Mouse (Mus musculus) stomach, postnatal 0 days (tissue): ENCODE measurements around the gene Bod1l. TPM values are rescaled to one million over a fixed set of nuclear protein-coding genes. Genes with fewer than 3 reads are reported as not detected.

Source experiments
- ATAC-seq: fragments of 200-750 bp; cut with Nextera tagmentation; 2 replicates; pipeline ENCODE4 v1.8.0; 2017; ENCODE audit not compliant: low FRiP score, low TSS enrichment
- DNase-seq: peaks from one replicate; pipeline ENCODE4 v3.0.0-alpha.2; 2016; ENCODE audit warnings: low spot score
- H3K27ac ChIP-seq: fragments of 300-500 bp; sonication (generic); replicated peaks from 2 replicates; pipeline ENCODE4 v1.5.1; 2014; ENCODE audit warnings: mild to moderate bottlenecking, control low read depth
- H3K27me3 ChIP-seq: fragments of 300-500 bp; sonication (generic); 2 replicates; pipeline ENCODE4 v1.6.1; 2014; ENCODE audit warnings: low read length; ENCODE audit not compliant: control insufficient read depth, insufficient read depth
- H3K36me3 ChIP-seq: fragments of 300-500 bp; sonication (generic); 2 replicates; pipeline ENCODE4 v1.6.1; 2014; ENCODE audit warnings: low read length, mixed read lengths; ENCODE audit not compliant: control insufficient read depth, insufficient read depth
- H3K4me1 ChIP-seq: fragments of 300-500 bp; sonication (generic); replicated peaks from 2 replicates; pipeline ENCODE4 v1.6.1; 2014; ENCODE audit warnings: antibody characterized with exemption; ENCODE audit not compliant: control insufficient read depth, insufficient read depth
- H3K4me2 ChIP-seq: fragments of 300-500 bp; sonication (generic); replicated peaks from 2 replicates; pipeline ENCODE4 v1.6.1; 2014; ENCODE audit warnings: low read depth, mild to moderate bottlenecking, control low read depth, moderate library complexity
- H3K4me3 ChIP-seq: fragments of 300-500 bp; sonication (generic); 2 replicates; pipeline ENCODE4 v1.5.1; 2014; ENCODE audit warnings: low read depth, low read length, control low read depth
- H3K9ac ChIP-seq: fragments of 300-500 bp; sonication (generic); 2 replicates; pipeline ENCODE4 v1.6.1; 2014; ENCODE audit warnings: mild to moderate bottlenecking, low read length, control low read depth, mixed read lengths
- H3K9me3 ChIP-seq: fragments of 300-500 bp; sonication (generic); 2 replicates; pipeline ENCODE4 v1.6.1; 2016; ENCODE audit warnings: low read length; ENCODE audit not compliant: control insufficient read depth
- CTCF ChIP-seq: IDR thresholded peaks from 2 replicates; pipeline ENCODE4 v1.5.1; 2016; ENCODE audit warnings: antibody characterized with exemption, low read depth, mild to moderate bottlenecking, moderate library complexity
- EP300 ChIP-seq: optimal IDR thresholded peaks from 2 replicates; pipeline ENCODE3; 2016; ENCODE audit warnings: antibody characterized with exemption
- WGBS: fragments of 180-500 bp; shearing (Covaris S2); extraction: QIAGEN DNeasy Blood & Tissue Kit; methylation state at CpG from one replicate; pipeline ENCODE4 v1.1.7; 2014; 5-methylcytosine and 5-hydroxymethylcytosine counted together
- polyA plus RNA-seq: library from polyadenylated mRNA; unstranded; fragments of >200 nt; fragmentation: Nextera tagmentation; extraction: Ambion mirVana; gene quantifications from 2 replicates; pipeline ENCODE4 v1.2.1, GENCODE M21; 2015

Bod1l gene
- polyA plus RNA-seq, 1 experiment from 2014 or later: 11.3 TPM

DNA sequence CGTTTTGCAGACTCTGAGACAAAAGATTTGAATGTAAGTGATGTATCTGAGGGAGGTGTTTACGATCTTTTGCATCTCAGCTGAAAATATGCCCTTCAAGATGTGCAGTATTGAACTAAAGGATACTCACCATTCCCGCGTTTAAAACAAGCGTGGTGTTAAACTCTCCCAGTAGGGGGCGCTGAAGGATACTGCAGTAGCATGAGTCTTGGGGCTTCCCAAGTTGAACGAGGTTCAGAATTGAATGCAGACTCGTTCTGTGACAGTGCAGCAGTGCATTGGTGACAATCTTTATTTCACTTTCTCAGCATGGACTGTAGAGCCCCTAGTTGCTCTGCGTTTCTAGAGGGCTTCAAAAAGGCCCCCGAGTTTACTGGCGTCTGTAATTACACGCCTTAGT is 40.4 kb upstream of the Bod1l start:
- WGBS: 22% methylated on average over 12 of the region's 12 CpGs

DNA sequence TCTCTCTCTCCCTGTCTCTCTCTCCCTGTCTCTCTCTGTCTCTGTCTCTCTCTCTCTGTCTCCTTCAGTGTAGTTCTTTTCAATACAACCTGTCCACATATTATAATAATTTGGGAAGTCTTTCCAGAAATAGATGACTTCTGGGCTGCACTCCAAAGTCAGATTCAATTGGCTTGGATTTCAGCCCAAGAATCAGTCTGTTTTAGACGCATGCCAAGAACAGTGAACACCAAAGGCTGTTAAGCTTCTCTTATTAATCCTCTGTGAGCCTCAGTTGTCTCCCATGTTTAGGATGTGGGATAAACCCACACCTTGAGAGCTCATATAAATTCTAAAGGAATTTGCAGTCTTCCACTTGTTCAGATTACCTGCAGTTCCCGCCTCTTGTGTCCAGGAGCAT is 27.0 kb upstream of the Bod1l start:
- H3K27me3 ChIP-seq: no peaks in the 10 kb centered on the region
- WGBS: 46% methylated on average over 2 of the region's 2 CpGs
- no peak overlapping the region for H3K4me3 ChIP-seq
- H3K9me3 ChIP-seq: no peaks in the 10 kb centered on the region
- ATAC-seq (no peak), DNase-seq (no peak)
- no peak overlapping the region for H3K27ac ChIP-seq
- no peaks in the 10 kb centered on the region for H3K36me3 ChIP-seq
- no peak overlapping the region for H3K9ac ChIP-seq
- TF ChIP-seq CTCF (no peak), EP300 (no peak)
- no peak overlapping the region for H3K4me2 ChIP-seq
- no peaks in the 10 kb centered on the region for H3K4me1 ChIP-seq

More for the DNA sequence above, 40.4 kb upstream of the Bod1l start:
- DNase-seq: peak; percentile 46
- ATAC-seq: no peak
- H3K36me3 ChIP-seq: no peaks in the 10 kb centered on the region
- no peak overlapping the region for H3K9ac ChIP-seq
- no peak overlapping the region for H3K4me2 ChIP-seq
- no peak for TF ChIP-seq EP300
- peak; percentile 84 for TF ChIP-seq CTCF
- no peaks in the 10 kb centered on the region for H3K4me1 ChIP-seq
- no peaks in the 10 kb centered on the region for H3K27me3 ChIP-seq
- H3K4me3 ChIP-seq: no peak overlapping the region
- no peak overlapping the region for H3K27ac ChIP-seq
- H3K9me3 ChIP-seq: no peaks in the 10 kb centered on the region

DNA sequence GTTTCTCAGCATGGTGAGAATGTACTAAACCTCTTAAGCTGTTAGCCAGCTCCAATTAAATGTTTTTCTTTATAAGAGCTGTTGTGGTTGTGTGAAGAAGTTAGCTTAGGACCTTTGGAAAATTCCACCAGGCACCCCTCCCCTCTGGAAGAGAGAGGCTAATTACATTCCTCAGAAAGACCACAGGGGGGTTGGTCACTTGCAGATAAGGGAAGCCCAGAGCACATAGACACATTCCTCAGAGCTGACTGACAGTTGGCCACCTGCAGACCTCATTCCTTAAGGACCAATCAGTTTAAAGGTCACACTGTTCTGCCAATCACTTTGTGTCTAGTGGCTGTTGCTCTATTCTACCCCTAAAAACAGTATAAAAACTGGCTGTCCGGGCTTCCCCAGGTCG is 11.7 kb upstream of the Bod1l start:
- TF ChIP-seq CTCF: no peak
- TF ChIP-seq EP300: no peak

DNA sequence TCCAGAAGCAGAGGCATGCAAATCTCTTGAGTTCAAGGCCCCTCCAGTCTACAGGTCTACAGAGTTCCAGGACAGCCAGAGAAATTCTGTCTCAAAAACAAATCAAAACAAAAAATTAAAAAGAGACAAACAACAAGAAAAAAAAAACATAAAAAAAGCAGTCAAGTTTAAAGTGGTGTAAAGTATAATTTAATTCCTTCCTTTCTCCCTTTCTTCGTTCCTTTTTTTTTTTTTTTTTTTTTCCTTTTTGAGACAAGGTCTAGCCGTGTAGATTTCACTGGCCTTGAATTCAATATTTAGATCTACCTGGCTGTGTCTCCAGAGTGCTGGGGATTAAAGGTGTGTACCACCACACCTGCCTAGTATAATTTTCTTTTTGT is 1.4 kb upstream of the Bod1l start:
- ATAC-seq (no peak), DNase-seq (no peak)
- no peak for TF ChIP-seq EP300
- no peak for TF ChIP-seq CTCF
- peak overlapping the region; percentile 97; the same call in 1 of the 2 replicates for H3K4me3 ChIP-seq
- no peaks in the 10 kb centered on the region for H3K9me3 ChIP-seq
- WGBS: 73% methylated on average over 2 of the region's 2 CpGs
- H3K27ac ChIP-seq: no peak overlapping the region
- no peak overlapping the region for H3K9ac ChIP-seq
- no peaks in the 10 kb centered on the region for H3K27me3 ChIP-seq
- H3K4me2 ChIP-seq: peak overlapping the region; percentile 59
- H3K36me3 ChIP-seq: no peaks in the 10 kb centered on the region
- H3K4me1 ChIP-seq: 0 out of 2 replicates have a peak, but pooled peaks cover 3% of the 10 kb centered on the region

More for the DNA sequence above, 11.7 kb upstream of the Bod1l start:
- H3K36me3 ChIP-seq: no peaks in the 10 kb centered on the region
- no peaks in the 10 kb centered on the region for H3K27me3 ChIP-seq
- no peak overlapping the region for H3K4me2 ChIP-seq
- DNase-seq (no peak), ATAC-seq (no peak)
- H3K4me3 ChIP-seq: no peak overlapping the region
- H3K27ac ChIP-seq: no peak overlapping the region
- H3K9me3 ChIP-seq: no peaks in the 10 kb centered on the region
- H3K4me1 ChIP-seq: no peaks in the 10 kb centered on the region
- no peak overlapping the region for H3K9ac ChIP-seq
- 86% methylated on average over 2 of the region's 2 CpGs for whole genome bisulfite sequencing

DNA sequence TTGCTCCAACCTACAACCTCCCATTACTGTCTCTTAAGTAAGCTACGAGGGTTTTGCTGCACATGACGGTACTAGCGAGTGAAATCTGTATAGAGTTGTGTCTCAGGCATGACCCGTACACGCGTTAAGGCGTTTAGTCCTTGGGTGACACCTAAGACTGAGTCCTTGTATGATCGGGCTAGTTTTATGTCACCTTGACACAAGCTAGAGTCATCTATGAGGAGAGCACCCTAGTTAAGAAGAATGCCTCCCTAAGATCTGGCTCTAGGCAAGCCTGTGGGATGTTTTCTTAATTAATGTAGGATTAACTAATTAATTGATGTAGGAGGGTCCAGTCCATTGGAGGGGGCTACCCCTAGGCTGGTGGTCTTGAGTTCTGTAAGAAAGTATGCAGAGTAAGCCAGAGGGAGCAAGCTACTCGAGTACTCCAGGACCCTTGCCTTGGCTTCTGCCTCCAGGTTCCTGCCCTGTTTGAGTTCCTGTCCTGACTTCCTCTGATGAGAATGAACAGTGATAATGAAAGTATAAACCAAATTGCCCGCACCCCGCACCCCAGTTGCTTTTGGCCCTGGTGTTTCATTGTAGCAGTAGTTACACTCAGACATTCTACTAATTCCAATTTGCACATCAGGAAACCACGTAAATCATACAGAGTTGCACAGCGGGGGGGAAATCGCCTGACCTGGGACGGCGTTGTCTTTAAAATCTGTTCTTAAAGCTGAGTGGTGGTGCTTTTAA is 874 bp upstream of the Bod1l start:
- no peak for TF ChIP-seq CTCF
- TF ChIP-seq EP300: no peak
- no peaks in the 10 kb centered on the region for H3K9me3 ChIP-seq
- peak overlapping the region; percentile 59 for H3K4me2 ChIP-seq
- 20% methylated on average over 16 of the region's 16 CpGs for WGBS
- no peaks in the 10 kb centered on the region for H3K36me3 ChIP-seq
- 0 out of 2 replicates have a peak overlapping the region, but pooled peaks have one; percentile 49 for H3K27ac ChIP-seq
- 0 out of 2 replicates have a peak, but pooled peaks cover 3% of the 10 kb centered on the region for H3K4me1 ChIP-seq
- 0 out of 2 replicates have a peak overlapping the region, but pooled peaks have one; percentile 13 for H3K9ac ChIP-seq
- H3K27me3 ChIP-seq: no peaks in the 10 kb centered on the region
- DNase-seq (peak; percentile 19), ATAC-seq (peak; percentile 21; the same call in 1 of the 2 replicates)
- H3K4me3 ChIP-seq: peak overlapping the region; percentile 97
